Mouse (Mus musculus): Measurements from ENCODE around the gene Pax7. TPM values are rescaled to one million over a fixed set of nuclear protein-coding genes. Genes with fewer than 3 reads are reported as not detected.

Gene Pax7
- polyA plus RNA-seq, 1 experiment from 2014 or later = 0.02 TPM

DNA sequence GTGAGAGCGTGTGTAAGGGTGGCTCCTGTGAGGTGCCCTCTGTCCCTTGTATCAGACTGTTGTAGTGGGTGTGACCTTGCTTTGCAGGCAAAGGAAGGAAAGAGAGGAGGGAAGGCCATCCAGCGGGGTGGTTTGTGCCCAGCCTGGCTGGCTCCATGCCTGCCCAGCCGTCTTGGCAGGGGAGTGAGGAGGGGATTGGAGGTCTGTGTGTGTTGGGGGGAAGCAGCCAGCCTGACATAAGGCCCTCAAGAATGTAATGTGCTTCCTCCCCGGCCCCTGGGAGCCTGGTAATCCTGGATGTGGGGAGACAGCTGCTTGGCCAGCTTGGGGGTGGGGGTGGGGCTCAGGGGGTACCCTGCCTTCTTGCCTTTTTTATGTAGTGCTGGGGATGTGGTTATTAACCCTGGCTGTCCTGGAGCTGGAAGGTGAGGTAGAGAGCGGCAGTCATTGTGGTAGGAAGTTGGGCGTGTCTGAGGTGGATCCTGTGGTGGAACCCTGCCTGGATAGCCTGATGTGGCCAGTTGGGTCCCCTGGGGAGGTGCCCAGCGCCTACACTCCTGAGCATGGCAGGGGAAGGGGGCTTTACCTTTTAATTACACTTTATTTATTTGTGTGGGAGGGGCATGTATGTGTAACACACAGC, 143.6 kb downstream of the Pax7 start:
- ATAC-seq (ENCODE audit: borderline replicate concordance, extremely low read depth, low FRiP score, low TSS enrichment) = no peak
- H3K4me1 ChIP-seq = no peaks in the 10 kb centered on the region
- no peak overlapping the region for H3K9ac ChIP-seq
- H3K27me3 ChIP-seq = peaks cover 12% of the 10 kb centered on the region; the same call in 1 of the 2 replicates
- no peak overlapping the region for H3K27ac ChIP-seq
- H3K36me3 ChIP-seq = no peaks in the 10 kb centered on the region
- no peak overlapping the region for H3K4me2 ChIP-seq
- WGBS = 36% methylated on average over 7 of the region's 7 CpGs
- H3K9me3 ChIP-seq = no peaks in the 10 kb centered on the region
- no peak overlapping the region for H3K4me3 ChIP-seq

GRCm38 (mm10) chr4:139688058-139688457, 145.3 kb downstream of the Pax7 start:
- H3K4me3 ChIP-seq = no peak overlapping the region
- no peak overlapping the region for H3K9ac ChIP-seq
- 43% methylated on average over 9 of the region's 9 CpGs for WGBS
- H3K4me2 ChIP-seq = no peak overlapping the region
- peaks cover 5% of the 10 kb centered on the region; the same call in 1 of the 2 replicates for H3K27me3 ChIP-seq
- ATAC-seq (ENCODE audit: borderline replicate concordance, extremely low read depth, low FRiP score, low TSS enrichment) = no peak
- no peak overlapping the region for H3K27ac ChIP-seq
- no peaks in the 10 kb centered on the region for H3K9me3 ChIP-seq
- no peaks in the 10 kb centered on the region for H3K36me3 ChIP-seq
- no peaks in the 10 kb centered on the region for H3K4me1 ChIP-seq

Other genes starting within 250 kb of the Pax7 start
- gene Gm21969, start 230.3 kb downstream of the Pax7 start, polyA plus RNA-seq (2015; fragmentation: Nextera tagmentation; extraction: Ambion mirVana) = not detected in 2 replicates
- gene Aldh4a1, start 210.7 kb downstream of the Pax7 start, polyA plus RNA-seq (2015; fragmentation: Nextera tagmentation; extraction: Ambion mirVana) = 25.3 and 27.4 TPM in 2 replicates
- not detected in 2 replicates for gene Tas1r2, start 180.0 kb downstream of the Pax7 start, polyA plus RNA-seq (2015; fragmentation: Nextera tagmentation; extraction: Ambion mirVana)
- 0.83 and 1.1 TPM in 2 replicates for gene Klhdc7a, start 134.5 kb upstream of the Pax7 start, polyA plus RNA-seq (2015; fragmentation: Nextera tagmentation; extraction: Ambion mirVana)